Mouse (Mus musculus): Measurements from ENCODE around the gene Jarid2. TPM values are rescaled to one million over a fixed set of nuclear protein-coding genes. Genes with fewer than 3 reads are reported as not detected.
"Not testable (repeated sequence)": the region's sequence is repeated elsewhere in the genome, so short reads cannot be mapped to it uniquely, and the experiment has no call there.

The Jarid2 gene
- polyA plus RNA-seq, 1 experiment, result 9.6 TPM

- H3K4me3 ChIP-seq (ENCODE audit: insufficient read depth, low read depth, low read length), result no peak overlapping the region
- no peak overlapping the region for H3K27ac ChIP-seq (replicated peaks; ENCODE audit: low read depth, low read length)
- peaks cover 18% of the 10 kb centered on the region for H3K4me1 ChIP-seq (ENCODE audit: control insufficient read depth, insufficient read depth, insufficient read length, low read length)
Observed at GRCm38 (mm10) chr13:44822578-44822977, 93.3 kb downstream of the Jarid2 start.

- Histone ChIP-seq H3K4me3 (ENCODE audit: insufficient read depth, low read depth, low read length) (no peak overlapping the region), H3K27ac (replicated peaks; ENCODE audit: low read depth, low read length) (no peak overlapping the region)
Observed at GRCm38 (mm10) chr13:44828903-44829302, 99.6 kb downstream of the Jarid2 start.

GRCm38 (mm10) chr13:44832104-44832503, 102.8 kb downstream of the Jarid2 start:
- H3K4me3 ChIP-seq (ENCODE audit: insufficient read depth, low read depth, low read length), result no peak overlapping the region
- no peak overlapping the region for H3K27ac ChIP-seq (replicated peaks; ENCODE audit: low read depth, low read length)
- H3K4me1 ChIP-seq (ENCODE audit: control insufficient read depth, insufficient read depth, insufficient read length, low read length), result peaks cover 11% of the 10 kb centered on the region

More at GRCm38 (mm10) chr13:44828903-44829302, 99.6 kb downstream of the Jarid2 start:
- peaks cover 18% of the 10 kb centered on the region for H3K4me1 ChIP-seq (ENCODE audit: control insufficient read depth, insufficient read depth, insufficient read length, low read length)

- H3K4me3 ChIP-seq (ENCODE audit: insufficient read depth, low read depth, low read length), result no peak overlapping the region
- peaks cover 11% of the 10 kb centered on the region for H3K4me1 ChIP-seq (ENCODE audit: control insufficient read depth, insufficient read depth, insufficient read length, low read length)
- H3K27ac ChIP-seq (replicated peaks; ENCODE audit: low read depth, low read length), result no peak overlapping the region
Observed at GRCm38 (mm10) chr13:44832866-44833265, 103.6 kb downstream of the Jarid2 start.

GRCm38 (mm10) chr13:44833353-44833752, 104.1 kb downstream of the Jarid2 start:
- Histone ChIP-seq H3K27ac (replicated peaks; ENCODE audit: low read depth, low read length) (no peak overlapping the region), H3K4me1 (ENCODE audit: control insufficient read depth, insufficient read depth, insufficient read length, low read length) (peaks cover 11% of the 10 kb centered on the region), H3K4me3 (ENCODE audit: insufficient read depth, low read depth, low read length) (no peak overlapping the region)

- no peak overlapping the region for H3K4me3 ChIP-seq (ENCODE audit: insufficient read depth, low read depth, low read length)
- H3K27ac ChIP-seq (replicated peaks; ENCODE audit: low read depth, low read length), result no peak overlapping the region
- H3K4me1 ChIP-seq (ENCODE audit: control insufficient read depth, insufficient read depth, insufficient read length, low read length), result peaks cover 13% of the 10 kb centered on the region
Observed at GRCm38 (mm10) chr13:44837445-44837844, 108.2 kb downstream of the Jarid2 start.

GRCm38 (mm10) chr13:44839866-44840835, 110.9 kb downstream of the Jarid2 start:
- peak overlapping the region; percentile 52 for H3K4me3 ChIP-seq (ENCODE audit: insufficient read depth, low read depth, low read length)
- H3K4me1 ChIP-seq (ENCODE audit: control insufficient read depth, insufficient read depth, insufficient read length, low read length), result peaks cover 15% of the 10 kb centered on the region
- 0 out of 2 replicates have a peak overlapping the region, but pooled peaks have one; percentile 18 for H3K27ac ChIP-seq (replicated peaks; ENCODE audit: low read depth, low read length)

- H3K4me3 ChIP-seq (ENCODE audit: insufficient read depth, low read depth, low read length), result no peak overlapping the region
- peaks cover 2% of the 10 kb centered on the region; the same call in 1 of the 2 replicates for H3K4me1 ChIP-seq (ENCODE audit: control insufficient read depth, insufficient read depth, insufficient read length, low read length)
- H3K27ac ChIP-seq (replicated peaks; ENCODE audit: low read depth, low read length), result no peak overlapping the region
Observed at GRCm38 (mm10) chr13:44851426-44851825, 122.2 kb downstream of the Jarid2 start.

- peaks cover 4% of the 10 kb centered on the region for H3K4me1 ChIP-seq (ENCODE audit: control insufficient read depth, insufficient read depth, insufficient read length, low read length)
- no peak overlapping the region for H3K27ac ChIP-seq (replicated peaks; ENCODE audit: low read depth, low read length)
- no peak overlapping the region for H3K4me3 ChIP-seq (ENCODE audit: insufficient read depth, low read depth, low read length)
Observed at GRCm38 (mm10) chr13:44852024-44852423, 122.8 kb downstream of the Jarid2 start.

GRCm38 (mm10) chr13:44865566-44865965, 136.3 kb downstream of the Jarid2 start:
- peaks cover 6% of the 10 kb centered on the region for H3K4me1 ChIP-seq (ENCODE audit: control insufficient read depth, insufficient read depth, insufficient read length, low read length)
- no peak overlapping the region for H3K27ac ChIP-seq (replicated peaks; ENCODE audit: low read depth, low read length)
- H3K4me3 ChIP-seq (ENCODE audit: insufficient read depth, low read depth, low read length), result no peak overlapping the region

- peaks cover 6% of the 10 kb centered on the region for H3K4me1 ChIP-seq (ENCODE audit: control insufficient read depth, insufficient read depth, insufficient read length, low read length)
- H3K27ac ChIP-seq (replicated peaks; ENCODE audit: low read depth, low read length), result no peak overlapping the region
- H3K4me3 ChIP-seq (ENCODE audit: insufficient read depth, low read depth, low read length), result no peak overlapping the region
Observed at GRCm38 (mm10) chr13:44868037-44868650, 138.9 kb downstream of the Jarid2 start.

- H3K27ac ChIP-seq (replicated peaks; ENCODE audit: low read depth, low read length); H3K4me1 ChIP-seq (ENCODE audit: control insufficient read depth, insufficient read depth, insufficient read length, low read length); H3K4me3 ChIP-seq (ENCODE audit: insufficient read depth, low read depth, low read length): not testable (repeated sequence)
Observed at GRCm38 (mm10) chr13:44869418-44870119, 140.3 kb downstream of the Jarid2 start.

GRCm38 (mm10) chr13:44876799-44877198, 147.5 kb downstream of the Jarid2 start:
- H3K4me1 ChIP-seq (ENCODE audit: control insufficient read depth, insufficient read depth, insufficient read length, low read length), result peaks cover 4% of the 10 kb centered on the region
- no peak overlapping the region for H3K4me3 ChIP-seq (ENCODE audit: insufficient read depth, low read depth, low read length)
- no peak overlapping the region for H3K27ac ChIP-seq (replicated peaks; ENCODE audit: low read depth, low read length)

GRCm38 (mm10) chr13:44881001-44881400, 151.7 kb downstream of the Jarid2 start:
- Histone ChIP-seq H3K4me3 (ENCODE audit: insufficient read depth, low read depth, low read length) (no peak overlapping the region), H3K4me1 (ENCODE audit: control insufficient read depth, insufficient read depth, insufficient read length, low read length) (peaks cover 4% of the 10 kb centered on the region), H3K27ac (replicated peaks; ENCODE audit: low read depth, low read length) (no peak overlapping the region)

- Histone ChIP-seq H3K4me1 (ENCODE audit: control insufficient read depth, insufficient read depth, insufficient read length, low read length) (0 out of 2 replicates have a peak, but pooled peaks cover 2% of the 10 kb centered on the region), H3K27ac (replicated peaks; ENCODE audit: low read depth, low read length) (no peak overlapping the region), H3K4me3 (ENCODE audit: insufficient read depth, low read depth, low read length) (no peak overlapping the region)
Observed at GRCm38 (mm10) chr13:44886221-44886620, 156.9 kb downstream of the Jarid2 start.

Measured in brown adipose tissue, adult 24 weeks (tissue).